Mouse (Mus musculus): ENCODE data around the gene Rfx3. TPM values are rescaled to one million over a fixed set of nuclear protein-coding genes. Genes with fewer than 3 reads are reported as not detected.

The Rfx3 gene
- total RNA-seq, 2 experiments from 2014 or later = 3.2 to 5.1 TPM

- no peak for DNase-seq
- intact Hi-C loops (cut with DNase I) = no loop called here
Observed at GRCm38 (mm10) chr19:27906976-27907375, 104.0 kb downstream of the Rfx3 start.

GRCm38 (mm10) chr19:27905976-27906375 lies 105.0 kb downstream of the Rfx3 start:
- intact Hi-C loops (cut with DNase I) = no loop called here
- no peak for DNase-seq

GRCm38 (mm10) chr19:27905172-27905571 lies 105.8 kb downstream of the Rfx3 start:
- intact Hi-C loops (cut with DNase I) = no loop called here
- no peak for DNase-seq

GRCm38 (mm10) chr19:27904655-27905054 lies 106.3 kb downstream of the Rfx3 start:
- DNase-seq = no peak
- intact Hi-C loops (cut with DNase I) = no loop called here

- intact Hi-C loops (cut with DNase I) = no loop called here
- no peak for DNase-seq
Observed at GRCm38 (mm10) chr19:27904209-27904608, 106.8 kb downstream of the Rfx3 start.

- intact Hi-C loops (cut with DNase I) = no loop called here
- no peak for DNase-seq
Observed at GRCm38 (mm10) chr19:27902601-27903000, 108.4 kb downstream of the Rfx3 start.

GRCm38 (mm10) chr19:27901693-27902092 lies 109.3 kb downstream of the Rfx3 start:
- intact Hi-C loops (cut with DNase I) = no loop called here
- DNase-seq = no peak

GRCm38 (mm10) chr19:27884520-27884919 lies 126.4 kb downstream of the Rfx3 start:
- intact Hi-C loops (cut with DNase I) = no loop called here
- no peak for DNase-seq

GRCm38 (mm10) chr19:27877429-27877828 lies 133.5 kb downstream of the Rfx3 start:
- intact Hi-C loops (cut with DNase I) = no loop called here
- DNase-seq = no peak

- intact Hi-C loops (cut with DNase I) = no loop called here
- no peak for DNase-seq
Observed at GRCm38 (mm10) chr19:27870794-27871193, 140.2 kb downstream of the Rfx3 start.

GRCm38 (mm10) chr19:27859641-27860040 lies 151.3 kb downstream of the Rfx3 start:
- intact Hi-C loops (cut with DNase I) = no loop called here
- no peak for DNase-seq

GRCm38 (mm10) chr19:27848946-27849345 lies 162.0 kb downstream of the Rfx3 start:
- no peak for DNase-seq

GRCm38 (mm10) chr19:27847055-27847454 lies 163.9 kb downstream of the Rfx3 start:
- intact Hi-C loops (cut with DNase I) = no loop called here
- DNase-seq = no peak

More at GRCm38 (mm10) chr19:27848946-27849345, 162.0 kb downstream of the Rfx3 start:
- intact Hi-C loops (cut with DNase I) = no loop called here

- intact Hi-C loops (cut with DNase I) = no loop called here
Observed at GRCm38 (mm10) chr19:27838635-27839034, 172.3 kb downstream of the Rfx3 start.

GRCm38 (mm10) chr19:27838041-27838440 lies 172.9 kb downstream of the Rfx3 start:
- no peak for DNase-seq
- intact Hi-C loops (cut with DNase I) = no loop called here

More at GRCm38 (mm10) chr19:27838635-27839034, 172.3 kb downstream of the Rfx3 start:
- no peak for DNase-seq

GRCm38 (mm10) chr19:27832448-27832847 lies 178.5 kb downstream of the Rfx3 start:
- intact Hi-C loops (cut with DNase I) = no loop called here
- DNase-seq = no peak

GRCm38 (mm10) chr19:27828316-27828715 lies 182.7 kb downstream of the Rfx3 start:
- no peak for DNase-seq
- intact Hi-C loops (cut with DNase I) = no loop called here

- no peak for DNase-seq
- intact Hi-C loops (cut with DNase I) = no loop called here
Observed at GRCm38 (mm10) chr19:27817661-27818060, 193.3 kb downstream of the Rfx3 start.

GRCm38 (mm10) chr19:27780030-27780429 lies 230.9 kb downstream of the Rfx3 start:
- DNase-seq = no peak
- intact Hi-C loops (cut with DNase I) = no loop called here

- intact Hi-C loops (cut with DNase I) = no loop called here
- no peak for DNase-seq
Observed at GRCm38 (mm10) chr19:27770716-27771265, 240.2 kb downstream of the Rfx3 start.

- DNase-seq = no peak
- intact Hi-C loops (cut with DNase I) = no loop called here
Observed at GRCm38 (mm10) chr19:27768444-27768843, 242.5 kb downstream of the Rfx3 start.

GRCm38 (mm10) chr19:27760309-27760708 lies 250.7 kb downstream of the Rfx3 start:
- no peak for DNase-seq
- intact Hi-C loops (cut with DNase I) = no loop called here

GRCm38 (mm10) chr19:27759347-27759746 lies 251.6 kb downstream of the Rfx3 start:
- intact Hi-C loops (cut with DNase I) = no loop called here
- no peak for DNase-seq
